In the genomic region with DNA sequence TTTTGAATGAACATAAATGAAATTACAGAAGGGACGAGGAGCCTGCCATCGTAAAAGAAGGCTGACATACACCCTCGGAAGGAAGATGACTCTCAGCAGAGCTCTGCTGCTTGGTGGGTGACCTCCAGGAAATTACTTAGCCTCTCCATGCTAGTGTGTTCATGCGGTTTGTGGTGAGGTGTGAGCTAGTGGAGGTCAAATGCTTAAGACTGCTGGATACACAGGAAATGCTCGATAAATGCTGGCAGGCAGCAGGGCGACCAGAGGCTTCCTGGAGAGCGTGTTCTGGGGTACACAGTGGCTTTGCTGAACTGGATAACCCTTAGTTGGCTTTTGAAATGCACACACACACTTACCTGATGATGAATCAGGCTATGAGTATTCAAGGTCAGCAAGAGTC, we compare ENCODE assay signal across 17 mouse cellular contexts. TPM values are rescaled to one million over a fixed set of nuclear protein-coding genes. Genes with fewer than 3 reads are reported as not detected.
"Had no signal": no experiment of that assay in that cellular context is flagged by ENCODE, and none has a peak within 500 bp of the region (broad histone marks: within the 10 kb centered on the region; RNA-seq: fewer than 3 reads in every experiment).

No protein-coding gene starts in this region.

- H3K9me3 ChIP-seq: liver, embryonic 13.5 days; midbrain, embryonic 12.5 days; midbrain, embryonic 15.5 days; neural tube, embryonic 12.5 days; neural tube, embryonic 15.5 days had no signal

- H3K36me3 ChIP-seq: liver, embryonic 13.5 days had no signal

- ATAC-seq: intestine, embryonic 16.5 days; lung, postnatal 0 days; midbrain, embryonic 15.5 days had no signal

- H3K27me3 ChIP-seq: liver, embryonic 13.5 days; midbrain, embryonic 12.5 days; midbrain, embryonic 15.5 days; neural tube, embryonic 12.5 days; neural tube, embryonic 15.5 days had no signal

- H3K4me1 ChIP-seq: midbrain, embryonic 12.5 days; midbrain, embryonic 15.5 days; neural tube, embryonic 12.5 days; neural tube, embryonic 15.5 days had no signal

- DNase-seq: kidney, adult 2 months; kidney, postnatal 25 days; layer of hippocampus, postnatal 36 days; liver, embryonic 13.5 days; lung, embryonic 14.5 days; right cerebral cortex, adult 18-20 months; right cerebral cortex, postnatal 14 days; right cerebral cortex, postnatal 4 days; thymus, postnatal 25 days had no signal

- H3K4me3 ChIP-seq: left cerebral cortex, adult 2 months; liver, embryonic 13.5 days; midbrain, embryonic 12.5 days; midbrain, embryonic 15.5 days; neural tube, embryonic 12.5 days; neural tube, embryonic 15.5 days had no signal

RNA-seq across cellular contexts. Expression of a gene that starts 13.5 kb away (rescaled TPM):
- polyA plus RNA-seq: kidney, adult 2 months; macrophage had no signal
